Mouse (Mus musculus): ENCODE measurements around the gene Ints1.

Gene Ints1

GRCm38 (mm10) chr5:139775216-139775926, at the start of gene Ints1:
Gene Ints1 (minus strand): TSS chr5:139775674.
- in situ Hi-C loops (cut with MboI; ENCODE audit: unreplicated experiment in 2 of 2), result loop anchor here (5.0 to 25.0 kb wide), 4 partner anchors 42 to 1613 kb away; partner anchors contain the start of genes Ap4m1 (in 1 of the 2), Cops6 (in 1 of the 2), Gm26938 (in 1 of the 2) and Mcm7 (in 1 of the 2)

- in situ Hi-C loops (cut with MboI; ENCODE audit: unreplicated experiment in 2 of 2), result loop anchor here (5.0 to 10.0 kb wide), 3 partner anchors 50 to 290 kb away; partner anchors contain the start of gene Ints1 (in 1 of the 2)
Measured at GRCm38 (mm10) chr5:139824531-139824930, 49.1 kb upstream of the Ints1 start.

DNA sequence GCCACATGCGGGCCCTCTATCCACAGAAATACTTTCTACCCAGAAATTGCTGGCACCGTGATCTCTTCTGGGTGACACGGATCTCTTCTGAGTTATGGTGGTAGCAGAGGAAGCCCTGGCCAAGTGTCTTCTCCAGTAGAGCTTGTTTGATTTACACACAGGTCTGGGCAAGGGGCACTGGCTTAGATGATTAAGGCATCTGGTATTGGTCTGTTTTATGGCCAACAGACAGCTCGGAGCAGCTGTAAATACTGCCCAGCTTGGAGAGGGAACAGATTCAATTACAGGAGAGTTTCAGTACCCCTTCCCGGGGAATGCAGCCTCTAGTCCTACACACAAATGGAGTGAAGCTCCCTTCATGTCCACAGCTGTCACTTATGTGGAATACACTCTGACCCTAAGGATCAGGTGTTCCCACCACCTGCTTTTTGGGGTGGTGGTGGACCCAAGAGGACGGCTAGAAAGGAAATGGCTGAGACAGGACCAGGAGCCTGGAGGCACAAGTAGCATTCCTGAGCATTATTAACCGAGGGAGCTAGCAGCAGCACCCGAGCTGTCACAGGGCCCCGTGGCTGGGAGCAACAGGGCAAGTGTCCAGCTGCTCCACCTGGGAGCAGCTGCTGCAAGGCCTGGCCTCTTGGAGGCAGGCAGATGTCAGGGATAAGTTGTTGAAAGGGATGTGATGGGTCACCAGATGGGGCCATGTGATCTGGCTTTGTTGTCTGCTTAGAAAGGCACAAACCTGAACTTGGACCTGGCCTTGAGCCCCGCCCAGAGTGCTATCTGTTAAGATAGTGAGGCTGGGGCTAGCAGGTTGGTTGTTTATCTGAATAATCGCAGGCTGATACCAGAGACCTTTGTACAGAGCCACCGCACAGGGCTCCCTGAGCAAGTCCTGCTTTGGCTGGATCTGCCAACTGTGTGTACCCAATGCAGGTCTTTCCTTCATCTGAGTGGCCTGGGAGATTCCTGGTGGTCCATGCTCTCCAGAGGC, 46.3 kb upstream of the Ints1 start:
- in situ Hi-C loops (cut with MboI; ENCODE audit: unreplicated experiment in 2 of 2), result loop anchor here (5.0 to 10.0 kb wide), 3 partner anchors 47 to 287 kb away; partner anchors contain the start of gene Ints1 (in 1 of the 2)

- in situ Hi-C loops (cut with MboI; ENCODE audit: unreplicated experiment in 2 of 2), result loop anchor here (5.0 to 10.0 kb wide), 4 partner anchors 42 to 285 kb away; partner anchors contain the start of gene Ints1 (in 2 of the 2)
Measured at GRCm38 (mm10) chr5:139819538-139820181, 44.2 kb upstream of the Ints1 start, which contains the start of gene Tmem184a. Gene Tmem184a (minus strand): TSS chr5:139819917.

DNA sequence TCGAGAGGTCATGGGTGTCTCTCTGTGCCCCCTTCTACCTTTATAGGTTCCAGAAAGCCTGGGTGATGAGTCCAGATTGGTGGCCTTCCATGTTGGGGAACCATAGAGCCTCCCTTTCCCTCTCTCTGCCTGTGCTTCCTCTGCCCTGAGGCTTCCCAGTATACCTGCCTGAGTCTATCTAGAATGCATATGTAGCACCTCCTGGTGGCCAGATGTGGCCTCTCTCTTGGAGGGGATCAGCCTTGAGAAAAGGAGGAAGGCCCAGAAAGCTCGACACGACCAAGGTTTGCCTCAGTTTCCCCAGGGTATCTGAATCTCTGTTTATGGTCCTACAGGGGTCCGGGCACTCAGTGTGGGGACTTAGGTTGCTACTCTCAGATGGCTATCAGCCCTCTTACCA, 43.3 kb upstream of the Ints1 start:
- in situ Hi-C loops (cut with MboI; ENCODE audit: unreplicated experiment in 2 of 2), result loop anchor here in 1 of 2 experiments (5.0 kb wide), 1 partner anchor 42 kb away; the partner anchor contains the start of gene Ints1

DNA sequence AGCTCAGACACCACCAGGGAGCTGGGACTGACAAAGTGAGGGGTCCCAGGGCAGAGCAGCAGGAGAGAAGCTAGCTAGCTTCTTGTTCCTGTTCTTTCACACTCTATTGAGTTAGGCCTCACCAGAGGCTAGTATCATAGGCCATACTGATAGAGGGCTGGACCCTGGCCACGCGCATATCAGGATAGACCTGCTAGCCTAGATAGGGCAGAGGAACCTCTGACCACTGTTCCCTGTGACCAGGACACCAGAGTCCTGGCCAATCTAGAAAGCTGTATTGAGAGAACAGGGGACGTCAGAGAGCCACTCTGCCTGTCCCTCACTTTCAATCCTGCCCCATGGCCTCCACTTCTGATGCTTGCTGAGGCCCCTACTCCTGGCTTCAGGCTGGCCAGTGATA, 42.6 kb upstream of the Ints1 start:
- in situ Hi-C loops (cut with MboI; ENCODE audit: unreplicated experiment in 2 of 2), result loop anchor here in 1 of 2 experiments (5.0 kb wide), 1 partner anchor 41 kb away; the partner anchor contains the start of gene Ints1

GRCm38 (mm10) chr5:139817292-139817691, 41.8 kb upstream of the Ints1 start:
- in situ Hi-C loops (cut with MboI; ENCODE audit: unreplicated experiment in 2 of 2), result loop anchor here in 1 of 2 experiments (5.0 kb wide), 1 partner anchor 40 kb away; the partner anchor contains the start of gene Ints1

DNA sequence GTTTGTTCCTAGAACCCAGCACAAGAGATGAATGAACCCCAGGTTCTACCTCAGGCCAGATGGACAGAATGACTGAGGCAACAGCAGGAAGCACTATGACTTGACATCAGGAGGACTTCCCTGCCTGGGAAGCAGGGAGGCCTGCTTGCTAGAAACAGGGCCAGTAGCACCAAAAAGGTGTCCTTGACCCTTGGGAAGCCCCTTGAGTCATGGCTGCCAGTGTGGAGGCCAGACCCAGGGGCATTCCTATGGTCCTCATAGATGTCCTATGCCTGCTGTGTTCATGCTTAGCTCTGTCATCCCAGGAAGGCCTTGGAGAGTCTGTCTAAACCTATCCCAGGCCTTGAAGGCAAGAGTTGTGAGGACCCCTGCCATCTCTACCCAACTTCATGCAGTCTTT, 41.0 kb upstream of the Ints1 start:
- in situ Hi-C loops (cut with MboI; ENCODE audit: unreplicated experiment in 2 of 2), result loop anchor here in 1 of 2 experiments (5.0 kb wide), 1 partner anchor 39 kb away; the partner anchor contains the start of gene Ints1

- in situ Hi-C loops (cut with MboI; ENCODE audit: unreplicated experiment in 2 of 2), result loop anchor here in 1 of 2 experiments (5.0 kb wide), 1 partner anchor 39 kb away; the partner anchor contains the start of gene Ints1
Measured at GRCm38 (mm10) chr5:139815964-139816363, 40.5 kb upstream of the Ints1 start.

DNA sequence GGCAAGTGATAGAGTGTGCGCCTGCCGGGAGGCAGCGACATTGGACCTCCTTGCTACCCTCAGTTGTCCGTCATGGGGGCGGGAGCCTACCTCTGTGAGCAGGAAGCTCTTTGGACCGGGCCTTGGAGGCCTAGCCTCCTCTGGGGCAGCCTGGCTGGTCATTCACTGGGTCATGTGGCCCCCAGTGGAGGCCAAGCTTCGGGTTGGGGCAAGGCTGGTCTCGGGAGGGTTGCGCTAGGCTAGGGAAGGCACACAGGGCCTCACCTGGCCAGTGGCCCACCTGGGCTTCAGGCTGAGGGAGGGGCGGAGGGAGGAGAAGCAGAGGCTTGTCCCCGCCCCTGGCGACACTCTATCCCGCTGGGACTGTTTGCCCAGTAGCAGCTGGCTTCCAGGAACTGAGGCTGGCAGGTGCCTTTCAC, 38.5 kb upstream of the Ints1 start:
- in situ Hi-C loops (cut with MboI; ENCODE audit: unreplicated experiment in 2 of 2), result loop anchor here in 1 of 2 experiments (5.0 kb wide), 1 partner anchor 92 kb away; no protein-coding TSS in a partner anchor

DNA sequence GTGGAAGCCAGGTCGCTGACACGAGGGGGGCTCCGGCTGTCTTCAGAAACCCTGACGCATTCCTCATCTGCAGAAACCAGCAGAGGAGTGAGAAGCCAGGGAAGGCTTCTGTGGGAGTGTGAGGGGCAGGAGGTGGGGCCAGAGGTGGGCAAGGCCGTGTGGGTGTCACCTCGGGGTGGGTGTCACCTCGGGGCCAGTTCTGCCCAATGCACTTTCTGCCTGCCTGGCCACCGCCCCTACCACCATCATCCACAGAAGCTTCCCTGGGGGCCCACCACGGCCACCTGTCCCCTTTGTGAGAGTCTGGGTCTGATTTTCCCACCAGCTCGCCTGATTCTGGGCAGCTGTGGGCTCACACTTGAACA, 37.6 kb upstream of the Ints1 start:
- in situ Hi-C loops (cut with MboI; ENCODE audit: unreplicated experiment in 2 of 2), result loop anchor here in 1 of 2 experiments (5.0 kb wide), 1 partner anchor 91 kb away; no protein-coding TSS in a partner anchor

DNA sequence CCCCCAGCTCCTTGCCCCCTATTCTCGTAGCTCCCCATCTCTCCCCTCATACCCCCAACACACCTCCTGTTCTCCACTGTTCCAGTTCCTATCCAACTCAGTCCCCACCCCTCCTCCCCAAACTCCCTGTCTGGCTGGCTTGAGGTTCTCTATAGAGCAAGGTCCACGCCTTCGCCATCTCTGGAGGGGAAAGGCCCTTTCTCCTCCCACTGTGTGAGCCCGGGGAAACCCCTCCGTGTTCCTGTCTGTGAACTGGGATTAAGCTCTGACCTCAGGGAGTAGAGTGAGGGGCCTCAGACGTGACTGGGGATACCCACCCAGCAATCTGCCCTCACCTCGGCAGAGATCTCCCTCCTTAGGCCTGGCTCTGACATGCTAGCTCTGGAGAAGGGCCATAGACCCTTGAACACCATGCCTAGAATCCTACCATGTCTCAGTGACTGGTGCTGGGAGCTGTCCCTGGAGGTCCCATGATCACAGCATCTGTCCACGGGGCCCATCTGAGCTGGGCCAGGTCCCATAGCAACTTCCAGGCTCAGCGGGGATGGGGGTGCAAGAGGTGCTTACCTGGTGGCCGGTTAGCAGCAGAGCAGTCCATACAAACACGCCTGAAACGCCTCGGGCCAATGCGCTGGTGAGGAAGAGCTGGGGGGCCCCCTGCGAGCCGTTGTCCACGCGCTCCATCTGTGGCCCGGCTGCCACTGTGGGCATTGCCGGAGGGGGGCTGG, 37.1 kb upstream of the Ints1 start:
- in situ Hi-C loops (cut with MboI; ENCODE audit: unreplicated experiment in 2 of 2), result loop anchor here in 1 of 2 experiments (5.0 kb wide), 1 partner anchor 90 kb away; no protein-coding TSS in a partner anchor

DNA sequence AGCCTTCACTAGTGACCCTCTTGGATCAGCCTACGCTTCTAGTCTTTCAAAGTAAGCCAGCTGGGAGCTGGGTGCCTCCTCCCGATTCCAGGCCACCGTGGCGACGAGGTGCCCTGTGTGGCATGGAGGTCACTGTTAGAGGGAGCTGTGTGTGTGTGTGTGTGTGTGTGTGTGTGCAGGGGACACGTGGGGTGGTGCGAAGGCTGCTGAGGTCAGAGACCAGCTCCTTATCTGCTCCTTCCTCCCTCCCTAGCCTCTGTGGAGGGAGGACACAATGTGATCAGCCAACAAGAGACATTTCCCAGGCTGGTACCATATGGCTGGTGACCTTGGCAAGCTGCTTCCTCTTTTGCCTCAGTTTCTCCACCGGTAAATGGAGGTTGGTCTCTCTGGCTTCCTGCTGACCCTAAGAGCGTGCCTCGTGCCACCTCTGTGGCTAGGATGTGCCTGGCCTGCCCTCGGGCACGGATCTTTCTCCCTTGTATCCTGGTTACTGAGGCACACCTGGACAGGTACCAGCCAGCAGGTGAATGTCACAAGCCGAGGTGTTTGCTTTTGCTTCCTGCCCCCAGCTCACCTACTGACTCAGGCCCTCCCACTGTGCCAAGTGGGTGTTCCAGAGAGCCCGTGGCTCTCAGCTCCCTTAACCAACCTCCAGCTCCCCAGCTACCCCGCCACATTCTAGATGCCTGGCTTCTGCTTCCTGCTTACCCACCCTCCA, 36.4 kb upstream of the Ints1 start:
- in situ Hi-C loops (cut with MboI; ENCODE audit: unreplicated experiment in 2 of 2), result loop anchor here in 1 of 2 experiments (5.0 kb wide), 1 partner anchor 90 kb away; no protein-coding TSS in a partner anchor

DNA sequence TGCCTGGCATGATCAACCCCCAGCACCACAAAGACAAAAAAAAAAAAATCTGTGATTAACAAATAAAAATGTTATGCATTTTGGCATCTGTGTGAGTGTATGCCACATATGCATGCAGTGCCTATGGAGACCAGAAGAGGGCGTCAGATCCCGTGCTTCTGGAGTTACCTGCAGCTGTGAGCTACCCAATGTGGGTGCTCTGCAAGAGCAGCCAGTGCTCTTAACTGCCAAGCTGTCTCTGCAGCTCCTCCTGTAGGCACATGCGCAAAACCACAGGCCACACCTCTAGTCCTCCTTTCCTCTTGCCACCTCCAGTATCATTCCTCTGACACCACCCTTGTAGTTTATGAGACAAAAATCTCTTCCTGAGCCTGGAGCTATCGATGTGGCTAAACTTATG, 33.9 kb upstream of the Ints1 start:
- in situ Hi-C loops (cut with MboI; ENCODE audit: unreplicated experiment in 2 of 2), result no loop called here

- in situ Hi-C loops (cut with MboI; ENCODE audit: unreplicated experiment in 2 of 2), result no loop called here
Measured at GRCm38 (mm10) chr5:139805924-139806323, 30.4 kb upstream of the Ints1 start.

GRCm38 (mm10) chr5:139804573-139805111, 29.2 kb upstream of the Ints1 start:
- in situ Hi-C loops (cut with MboI; ENCODE audit: unreplicated experiment in 2 of 2), result no loop called here

DNA sequence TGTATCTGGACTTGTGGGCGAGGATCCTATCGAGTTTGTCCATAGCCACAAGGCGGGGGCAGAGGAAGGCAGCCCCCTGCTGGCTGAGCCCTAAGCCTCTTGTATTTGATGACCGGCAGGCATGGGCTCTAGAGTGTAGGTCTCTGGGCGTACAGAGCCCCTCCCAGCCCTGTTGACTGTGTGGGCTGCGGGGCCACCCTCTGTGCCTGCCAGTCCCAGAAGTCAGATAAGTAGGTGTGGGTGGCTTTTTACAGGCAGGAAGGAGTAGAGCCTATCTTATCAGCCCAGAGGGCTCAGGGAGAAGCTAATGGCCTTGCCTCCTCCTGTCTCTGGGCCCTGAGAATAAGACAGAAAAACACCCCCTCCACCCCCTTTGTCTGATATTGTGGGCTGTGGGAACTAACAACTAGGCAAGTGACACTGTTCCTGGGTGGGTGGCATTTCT, 28.7 kb upstream of the Ints1 start:
- in situ Hi-C loops (cut with MboI; ENCODE audit: unreplicated experiment in 2 of 2), result no loop called here

GRCm38 (mm10) chr5:139803601-139804102, 28.2 kb upstream of the Ints1 start:
- in situ Hi-C loops (cut with MboI; ENCODE audit: unreplicated experiment in 2 of 2), result no loop called here

Measured in v-Abl transformed pro-B cells (cell line).